Mouse (Mus musculus) limb, embryonic 14.5 days (tissue): Measurements from ENCODE around the gene Il5. TPM values are rescaled to one million over a fixed set of nuclear protein-coding genes. Genes with fewer than 3 reads are reported as not detected.

Experiments
- ATAC-seq: fragments of 200-750 bp; cut with Nextera tagmentation; 2 replicates; pipeline ENCODE4 v1.8.0; 2017; ENCODE audit warnings: low read depth, moderate number of reproducible peaks, moderate TSS enrichment; ENCODE audit not compliant: low FRiP score
- DNase-seq: peaks from one replicate; pipeline ENCODE4 v3.0.0-alpha.2; 2015; ENCODE audit warnings: low spot score
- H3K27ac ChIP-seq: fragments of 300-500 bp; sonication (generic); replicated peaks from 2 replicates; pipeline ENCODE4 v1.5.1; 2014; ENCODE audit warnings: low read depth, mild to moderate bottlenecking, low read length, moderate library complexity, mixed read lengths
- H3K27me3 ChIP-seq: fragments of 300-500 bp; sonication (generic); 2 replicates; pipeline ENCODE4 v1.6.1; 2014; ENCODE audit warnings: low read length, mixed read lengths; ENCODE audit not compliant: control insufficient read depth, insufficient read depth
- H3K36me3 ChIP-seq: fragments of 300-500 bp; sonication (generic); 2 replicates; pipeline ENCODE4 v1.6.1; 2014; ENCODE audit warnings: mild to moderate bottlenecking, low read length, moderate library complexity, mixed read lengths; ENCODE audit not compliant: control insufficient read depth, insufficient read depth
- H3K4me1 ChIP-seq: fragments of 300-500 bp; sonication (generic); 2 replicates; pipeline ENCODE4 v1.6.1; 2014; ENCODE audit warnings: antibody characterized with exemption, low read length, mixed read lengths; ENCODE audit not compliant: control insufficient read depth, insufficient read depth
- H3K4me2 ChIP-seq: fragments of 300-500 bp; sonication (generic); replicated peaks from 2 replicates; pipeline ENCODE4 v1.6.1; 2014; ENCODE audit warnings: low read depth, mild to moderate bottlenecking, low read length, moderate library complexity; ENCODE audit not compliant: severe bottlenecking
- H3K4me3 ChIP-seq: fragments of 300-500 bp; sonication (generic); replicated peaks from 2 replicates; pipeline ENCODE4 v1.5.1; 2014; ENCODE audit warnings: low read length
- H3K9ac ChIP-seq: fragments of 300-500 bp; sonication (generic); 2 replicates; pipeline ENCODE4 v1.6.1; 2014; ENCODE audit warnings: mild to moderate bottlenecking, low read depth, low read length, moderate library complexity; ENCODE audit not compliant: severe bottlenecking
- H3K9me3 ChIP-seq: fragments of 300-500 bp; sonication (generic); 2 replicates; pipeline ENCODE4 v1.6.1; 2016; ENCODE audit warnings: low read length; ENCODE audit not compliant: control insufficient read depth
- POLR2A ChIP-seq: fragments of 200-500 bp; IDR thresholded peaks from 2 replicates; pipeline ENCODE4 v1.8.0; 2012; ENCODE audit warnings: inconsistent platforms, mild to moderate bottlenecking, moderate library complexity, borderline replicate concordance; ENCODE audit not compliant: insufficient read depth, insufficient read length; ENCODE audit errors: extremely low read depth
- WGBS: fragments of 180-500 bp; shearing (Covaris S2); extraction: QIAGEN DNeasy Blood & Tissue Kit; methylation state at CpG from one replicate; pipeline ENCODE4 v1.1.7; 2014; 5-methylcytosine and 5-hydroxymethylcytosine counted together
- microRNA-seq: library from miRNA; unstranded; fragments of <30 nt; microRNA quantifications from one replicate; pipeline ENCODE4, GENCODE M21; 2016
- polyA plus RNA-seq, 2 experiments: library from polyadenylated mRNA; depleted of rRNA in 1 of 2; stranded (reverse) in 1 of 2; unstranded in 1 of 2; fragments of >200 nt; fragmentation: Nextera tagmentation in 1 of 2; extraction: Ambion mirVana in 1 of 2; gene quantifications; 2 replicates each; pipeline versions ENCODE4 v1.2.1 to v1.2.3; 2012 to 2014

Gene Il5
- polyA plus RNA-seq, 2 experiments: not detected

DNA sequence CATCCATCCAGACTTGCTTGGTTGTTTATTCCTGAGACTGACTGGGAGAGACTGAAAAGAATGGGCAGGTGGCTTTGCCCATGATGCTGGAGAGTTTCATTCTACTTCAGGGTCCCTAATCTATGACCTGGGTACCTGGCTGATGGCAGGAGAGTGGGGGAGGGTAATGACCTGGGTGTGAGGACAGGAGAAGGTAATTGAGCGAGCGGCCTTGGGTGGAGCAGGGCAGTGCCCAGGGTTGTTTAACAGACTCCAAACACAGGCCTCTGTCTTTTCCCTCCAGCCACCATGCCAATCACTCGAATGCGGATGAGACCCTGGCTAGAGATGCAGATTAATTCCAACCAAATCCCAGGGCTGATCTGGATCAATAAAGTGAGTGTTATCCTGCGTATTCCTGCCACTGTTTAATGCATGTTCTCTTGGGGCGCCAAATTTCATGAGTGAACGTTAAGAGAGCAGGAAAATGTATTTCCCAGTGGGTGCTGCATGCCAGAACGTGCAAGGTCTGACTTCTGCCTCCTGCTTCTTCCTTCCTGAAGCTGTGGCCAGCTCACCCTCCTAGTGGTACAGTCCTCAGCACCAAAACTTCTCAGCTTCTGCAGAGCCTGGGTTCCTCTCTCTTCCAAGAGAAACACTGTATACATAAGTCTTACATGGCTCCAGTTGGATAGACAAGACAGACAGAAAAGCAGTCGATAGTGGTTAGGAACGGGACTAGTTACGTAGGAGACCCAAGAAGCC lies 50.6 kb downstream of the Il5 start:
- ATAC-seq (no peak), DNase-seq (no peak)
- Histone ChIP-seq H3K27me3 (no peaks in the 10 kb centered on the region), H3K9ac (no peak overlapping the region), H3K4me1 (peaks cover 7% of the 10 kb centered on the region; the same call in 1 of the 2 replicates), H3K9me3 (no peaks in the 10 kb centered on the region), H3K36me3 (peaks cover 27% of the 10 kb centered on the region), H3K4me2 (peak overlapping the region; percentile 82), H3K4me3 (peak overlapping the region; percentile 77), H3K27ac (no peak overlapping the region)
- TF ChIP-seq POLR2A: no peak
- 74% methylated on average over 11 of the region's 11 CpGs for WGBS

GRCm38 (mm10) chr11:53772536-53772935 lies 51.9 kb downstream of the Il5 start:
- DNase-seq (no peak), ATAC-seq (no peak)
- H3K9ac ChIP-seq: no peak overlapping the region
- peaks cover 39% of the 10 kb centered on the region for H3K36me3 ChIP-seq
- no peak for TF ChIP-seq POLR2A
- 71% methylated on average over 9 of the region's 9 CpGs for WGBS
- H3K4me3 ChIP-seq: no peak overlapping the region
- H3K4me1 ChIP-seq: peaks cover 7% of the 10 kb centered on the region; the same call in 1 of the 2 replicates
- no peaks in the 10 kb centered on the region for H3K9me3 ChIP-seq
- no peak overlapping the region for H3K4me2 ChIP-seq
- H3K27me3 ChIP-seq: no peaks in the 10 kb centered on the region
- no peak overlapping the region for H3K27ac ChIP-seq

DNA sequence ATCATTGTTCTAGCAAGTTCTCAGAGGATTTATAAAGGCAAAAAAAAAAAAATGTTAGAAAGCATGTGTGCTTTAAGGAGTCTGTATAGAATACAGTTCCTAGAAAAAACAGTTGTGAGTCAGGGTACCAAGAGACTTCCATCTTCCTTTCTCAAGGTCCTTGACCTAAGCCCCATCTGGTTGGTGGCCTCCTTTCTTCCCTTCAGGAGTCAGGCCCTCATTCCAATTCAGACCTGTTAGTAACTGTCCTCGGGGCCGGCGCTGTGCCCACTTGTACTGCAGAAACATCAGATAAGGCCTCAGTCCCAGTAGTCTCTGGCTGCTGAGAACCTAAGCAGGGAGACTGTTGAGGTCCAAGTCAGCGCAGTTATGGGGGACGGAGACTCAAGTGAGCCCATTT lies 52.5 kb downstream of the Il5 start, which contains the start of gene Gm17334:
TSS of gene Gm17334 (minus strand) at position 101 of the 400 bp plus-strand sequence.
- Histone ChIP-seq H3K9me3 (no peaks in the 10 kb centered on the region), H3K4me1 (peaks cover 7% of the 10 kb centered on the region; the same call in 1 of the 2 replicates), H3K27me3 (no peaks in the 10 kb centered on the region), H3K36me3 (peaks cover 44% of the 10 kb centered on the region), H3K27ac (no peak within 1 kb of the TSS), H3K9ac (no peak within 1 kb of the TSS), H3K4me3 (no peak within 1 kb of the TSS), H3K4me2 (no peak within 1 kb of the TSS)
- 92% methylated on average over 5 of the region's 5 CpGs for WGBS
- ATAC-seq: no peak
- TF ChIP-seq POLR2A: no peak
- DNase-seq: no peak

DNA sequence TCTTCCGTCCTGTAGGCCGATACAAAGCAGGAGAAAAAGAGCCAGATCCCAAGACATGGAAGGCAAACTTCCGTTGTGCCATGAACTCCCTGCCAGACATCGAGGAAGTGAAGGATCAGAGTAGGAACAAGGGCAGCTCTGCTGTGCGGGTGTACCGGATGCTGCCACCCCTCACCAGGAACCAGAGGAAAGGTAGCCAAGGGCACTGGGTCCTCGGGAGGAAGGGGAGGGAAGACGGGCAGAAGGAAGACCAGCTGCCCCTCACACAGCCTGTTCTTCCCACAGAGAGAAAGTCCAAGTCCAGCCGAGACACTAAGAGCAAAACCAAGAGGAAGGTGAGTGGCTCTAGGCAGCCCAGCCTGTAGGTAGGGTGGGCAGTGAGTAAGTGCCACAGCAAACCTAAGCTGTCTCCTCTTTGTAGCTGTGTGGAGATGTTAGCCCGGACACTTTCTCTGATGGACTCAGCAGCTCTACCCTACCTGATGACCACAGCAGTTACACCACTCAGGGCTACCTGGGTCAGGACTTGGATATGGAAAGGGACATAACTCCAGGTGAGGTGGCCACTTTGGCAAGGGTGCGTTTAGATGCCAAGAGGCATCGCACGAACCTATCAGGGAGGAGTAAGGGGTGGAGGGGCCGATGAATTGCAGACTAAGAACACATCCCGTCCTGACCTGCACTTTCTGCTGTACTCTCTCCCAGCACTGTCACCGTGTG lies 53.2 kb downstream of the Il5 start:
- no peak for DNase-seq
- no peaks in the 10 kb centered on the region for H3K9me3 ChIP-seq
- no peak overlapping the region for H3K9ac ChIP-seq
- no peak overlapping the region for H3K4me2 ChIP-seq
- WGBS: 88% methylated on average over 16 of the region's 16 CpGs
- peaks cover 7% of the 10 kb centered on the region; the same call in 1 of the 2 replicates for H3K4me1 ChIP-seq
- ATAC-seq: no peak
- no peak overlapping the region for H3K27ac ChIP-seq
- TF ChIP-seq POLR2A: no peak
- H3K27me3 ChIP-seq: no peaks in the 10 kb centered on the region
- H3K36me3 ChIP-seq: peaks cover 46% of the 10 kb centered on the region
- H3K4me3 ChIP-seq: no peak overlapping the region

Small RNA genes lying within 50 kb of the gene (microRNA-seq; reads per million reads assigned to microRNA genes)
- not detected for gene Mir7671

Other genes starting within 250 kb of the Il5 start
- gene Gm9945, start 240.6 kb upstream of the Il5 start, polyA plus RNA-seq (2012; rRNA removed): not detected in 2 replicates
- not detected in 2 replicates for gene Gm9945, start 240.6 kb upstream of the Il5 start, polyA plus RNA-seq (2014; fragmentation: Nextera tagmentation; extraction: Ambion mirVana)
- 0.16 and 0.19 TPM in 2 replicates for gene Sowaha, start 240.5 kb upstream of the Il5 start, polyA plus RNA-seq (2012; rRNA removed)
- 0.22 and 0.30 TPM in 2 replicates for gene Sowaha, start 240.5 kb upstream of the Il5 start, polyA plus RNA-seq (2014; fragmentation: Nextera tagmentation; extraction: Ambion mirVana)
- 104 and 110 TPM in 2 replicates for gene Sept8, start 201.5 kb upstream of the Il5 start, polyA plus RNA-seq (2012; rRNA removed)
- gene Sept8, start 201.5 kb upstream of the Il5 start, polyA plus RNA-seq (2014; fragmentation: Nextera tagmentation; extraction: Ambion mirVana): 50.4 and 51.6 TPM in 2 replicates
- gene Kif3a, start 153.4 kb upstream of the Il5 start, polyA plus RNA-seq (2012; rRNA removed): 37.1 and 38.3 TPM in 2 replicates
- gene Kif3a, start 153.4 kb upstream of the Il5 start, polyA plus RNA-seq (2014; fragmentation: Nextera tagmentation; extraction: Ambion mirVana): 63.7 and 78.4 TPM in 2 replicates
- gene Il4, start 102.1 kb upstream of the Il5 start, polyA plus RNA-seq (2012; rRNA removed): 0.23 and 0.49 TPM in 2 replicates
- gene Il4, start 102.1 kb upstream of the Il5 start, polyA plus RNA-seq (2014; fragmentation: Nextera tagmentation; extraction: Ambion mirVana): 3.2 and 3.6 TPM in 2 replicates
- 0.19 and 0.27 TPM in 2 replicates for gene Il13, start 86.1 kb upstream of the Il5 start, polyA plus RNA-seq (2012; rRNA removed)
- gene Il13, start 86.1 kb upstream of the Il5 start, polyA plus RNA-seq (2014; fragmentation: Nextera tagmentation; extraction: Ambion mirVana): not detected in 2 replicates
- 8.7 and 11.1 TPM in 2 replicates for gene Rad50, start 13.5 kb upstream of the Il5 start, polyA plus RNA-seq (2012; rRNA removed)
- gene Rad50, start 13.5 kb upstream of the Il5 start, polyA plus RNA-seq (2014; fragmentation: Nextera tagmentation; extraction: Ambion mirVana): 18.9 and 21.2 TPM in 2 replicates
- gene Irf1, start 49.2 kb downstream of the Il5 start, polyA plus RNA-seq (2012; rRNA removed): 13.8 and 16.8 TPM in 2 replicates
- 10.7 and 11.8 TPM in 2 replicates for gene Irf1, start 49.2 kb downstream of the Il5 start, polyA plus RNA-seq (2014; fragmentation: Nextera tagmentation; extraction: Ambion mirVana)
- 0.11 and 0.33 TPM in 2 replicates for gene Gm17334, start 52.4 kb downstream of the Il5 start, polyA plus RNA-seq (2012; rRNA removed)
- 0.28 and 0.30 TPM in 2 replicates for gene Gm17334, start 52.4 kb downstream of the Il5 start, polyA plus RNA-seq (2014; fragmentation: Nextera tagmentation; extraction: Ambion mirVana)
- gene Gm12216, start 138.5 kb downstream of the Il5 start, polyA plus RNA-seq (2012; rRNA removed): 0.43 and 0.51 TPM in 2 replicates
- gene Gm12216, start 138.5 kb downstream of the Il5 start, polyA plus RNA-seq (2014; fragmentation: Nextera tagmentation; extraction: Ambion mirVana): 0.66 and 0.74 TPM in 2 replicates
- 11.4 and 13.2 TPM in 2 replicates for gene Slc22a5, start 170.9 kb downstream of the Il5 start, polyA plus RNA-seq (2012; rRNA removed)
- gene Slc22a5, start 170.9 kb downstream of the Il5 start, polyA plus RNA-seq (2014; fragmentation: Nextera tagmentation; extraction: Ambion mirVana): 8.9 TPM in 2 replicates